Mouse (Mus musculus) ovary, adult 18-20 months (tissue): ENCODE measurements around the gene Vmn1r7.
"Not testable (repeated sequence)": the region's sequence is repeated elsewhere in the genome, so short reads cannot be mapped to it uniquely, and the experiment has no call there.

Source experiments
- DNase-seq: peaks from one replicate; pipeline ENCODE4 v3.0.0; 2022; ENCODE audit warnings: low spot score, mixed read lengths

Vmn1r7 gene

GRCm38 (mm10) chr6:57025224-57025623 is at the start of gene Vmn1r7:
Gene Vmn1r7 (minus strand): TSS chr6:57025324.
- DNase-seq, result not testable (repeated sequence)

- DNase-seq, result no peak
These were observed 41.4 kb upstream of the Vmn1r7 start, which contains the start of gene Vmn1r9 for GRCm38 (mm10) chr6:57066487-57066886. Gene Vmn1r9 (plus strand): TSS chr6:57066787.

- DNase-seq, result no peak
These were observed 38.6 kb upstream of the Vmn1r7 start for GRCm38 (mm10) chr6:57063730-57064129.

GRCm38 (mm10) chr6:57034674-57035073 is 9.6 kb upstream of the Vmn1r7 start:
- no peak for DNase-seq

- no peak for DNase-seq
These were observed 6.9 kb upstream of the Vmn1r7 start, which contains the start of gene Vmn1r8 for GRCm38 (mm10) chr6:57031984-57032383. Gene Vmn1r8 (plus strand): TSS chr6:57032284.

GRCm38 (mm10) chr6:56996943-56997342 is 28.2 kb downstream of the Vmn1r7 start, which contains the start of gene Vmn1r6:
Gene Vmn1r6 (plus strand): TSS chr6:56997243.
- DNase-seq, result no peak
